Mouse (Mus musculus) thymus, postnatal 10 days (tissue): Measurements from ENCODE around the gene Sema6d.

Source experiments
- DNase-seq, 2 experiments: peaks; one replicate each; pipeline ENCODE4 v3.0.0; 2021; ENCODE audit warnings: low spot score in 2 of 2

Sema6d gene

GRCm38 (mm10) chr2:124613671-124614210 is 524.0 kb downstream of the Sema6d start:
- DNase-seq: no peak

- DNase-seq: no peak
These were observed 527.0 kb downstream of the Sema6d start for GRCm38 (mm10) chr2:124616746-124617145.

- no peak for DNase-seq
These were observed 527.7 kb downstream of the Sema6d start for GRCm38 (mm10) chr2:124617440-124617839.

GRCm38 (mm10) chr2:124618091-124618490 is 528.3 kb downstream of the Sema6d start:
- no peak for DNase-seq

- no peak for DNase-seq
These were observed 528.9 kb downstream of the Sema6d start for GRCm38 (mm10) chr2:124618526-124619219.

GRCm38 (mm10) chr2:124620470-124620869 is 530.7 kb downstream of the Sema6d start:
- DNase-seq: no peak

GRCm38 (mm10) chr2:124621972-124622621 is 532.3 kb downstream of the Sema6d start:
- no peak for DNase-seq

- no peak for DNase-seq
These were observed 534.6 kb downstream of the Sema6d start for GRCm38 (mm10) chr2:124624247-124624929.

GRCm38 (mm10) chr2:124626425-124626824 is 536.7 kb downstream of the Sema6d start:
- no peak for DNase-seq

GRCm38 (mm10) chr2:124627664-124628063 is 537.9 kb downstream of the Sema6d start:
- DNase-seq: no peak

- DNase-seq: no peak
These were observed 538.9 kb downstream of the Sema6d start for GRCm38 (mm10) chr2:124628701-124629100.

- no peak for DNase-seq
These were observed 544.7 kb downstream of the Sema6d start for GRCm38 (mm10) chr2:124634400-124634998.

- DNase-seq: no peak
These were observed 545.6 kb downstream of the Sema6d start for GRCm38 (mm10) chr2:124635271-124635865.

GRCm38 (mm10) chr2:124637080-124637479 is 547.3 kb downstream of the Sema6d start:
- DNase-seq: no peak

GRCm38 (mm10) chr2:124639221-124639963 is 549.6 kb downstream of the Sema6d start:
- DNase-seq: no peak

- DNase-seq: no peak
These were observed 550.9 kb downstream of the Sema6d start for GRCm38 (mm10) chr2:124640500-124641193.

GRCm38 (mm10) chr2:124641194-124641558 is 551.4 kb downstream of the Sema6d start:
- DNase-seq: no peak

GRCm38 (mm10) chr2:124642131-124642530 is 552.4 kb downstream of the Sema6d start:
- no peak for DNase-seq

GRCm38 (mm10) chr2:124650609-124651008 is 560.8 kb downstream of the Sema6d start:
- no peak for DNase-seq

- DNase-seq: no peak
These were observed 561.4 kb downstream of the Sema6d start for GRCm38 (mm10) chr2:124651146-124651545.
